Mouse (Mus musculus): ENCODE measurements around the gene Gm21988. TPM values are rescaled to one million over a fixed set of nuclear protein-coding genes. Genes with fewer than 3 reads are reported as not detected.

The Gm21988 gene
- total RNA-seq, 2 experiments from 2014 or later, result 4.0 to 4.9 TPM

GRCm38 (mm10) chr11:70218039-70218438, 21.6 kb downstream of the Gm21988 start:
- no peak for DNase-seq

GRCm38 (mm10) chr11:70216103-70216502, 23.5 kb downstream of the Gm21988 start:
- no peak for DNase-seq

- no peak for DNase-seq
Observed at GRCm38 (mm10) chr11:70215301-70215700, 24.3 kb downstream of the Gm21988 start.

- DNase-seq, result no peak
Observed at GRCm38 (mm10) chr11:70214856-70215209, 24.8 kb downstream of the Gm21988 start.

- DNase-seq, result peak; percentile 56
Observed at GRCm38 (mm10) chr11:70214191-70214855, 25.3 kb downstream of the Gm21988 start.

- no peak for DNase-seq
Observed at GRCm38 (mm10) chr11:70213736-70214135, 25.9 kb downstream of the Gm21988 start.

GRCm38 (mm10) chr11:70212896-70213295, 26.7 kb downstream of the Gm21988 start:
- peak; percentile 81 for DNase-seq

GRCm38 (mm10) chr11:70212423-70212822, 27.2 kb downstream of the Gm21988 start, which contains the start of gene Slc16a11:
Slc16a11 (plus strand) TSS chr11:70212752.
- DNase-seq, result no peak

- DNase-seq, result no peak
Observed at GRCm38 (mm10) chr11:70211972-70212371, 27.7 kb downstream of the Gm21988 start.

GRCm38 (mm10) chr11:70210681-70211080, 28.9 kb downstream of the Gm21988 start:
- no peak for DNase-seq

GRCm38 (mm10) chr11:70208778-70209388, 30.7 kb downstream of the Gm21988 start:
- DNase-seq, result no peak

GRCm38 (mm10) chr11:70207283-70207682, 32.3 kb downstream of the Gm21988 start:
- no peak for DNase-seq

- no peak for DNase-seq
Observed at GRCm38 (mm10) chr11:70206801-70207200, 32.8 kb downstream of the Gm21988 start.

- DNase-seq, result peak; percentile 92
Observed at GRCm38 (mm10) chr11:70201691-70202090, 37.9 kb downstream of the Gm21988 start.

- no peak for DNase-seq
Observed at GRCm38 (mm10) chr11:70200036-70200608, 39.5 kb downstream of the Gm21988 start.

- no peak for DNase-seq
Observed at GRCm38 (mm10) chr11:70199107-70199506, 40.5 kb downstream of the Gm21988 start.

- no peak for DNase-seq
Observed at GRCm38 (mm10) chr11:70198332-70198731, 41.3 kb downstream of the Gm21988 start.

- DNase-seq, result no peak
Observed at GRCm38 (mm10) chr11:70193354-70194285, 46.0 kb downstream of the Gm21988 start.

- no peak for DNase-seq
Observed at GRCm38 (mm10) chr11:70192157-70192556, 47.5 kb downstream of the Gm21988 start.

GRCm38 (mm10) chr11:70191188-70191587, 48.4 kb downstream of the Gm21988 start:
- no peak for DNase-seq

- DNase-seq, result peak; percentile 78
Observed at GRCm38 (mm10) chr11:70189319-70190134, 50.1 kb downstream of the Gm21988 start.

Data from adrenal gland, postnatal 10 days (tissue).